In the genomic region with DNA sequence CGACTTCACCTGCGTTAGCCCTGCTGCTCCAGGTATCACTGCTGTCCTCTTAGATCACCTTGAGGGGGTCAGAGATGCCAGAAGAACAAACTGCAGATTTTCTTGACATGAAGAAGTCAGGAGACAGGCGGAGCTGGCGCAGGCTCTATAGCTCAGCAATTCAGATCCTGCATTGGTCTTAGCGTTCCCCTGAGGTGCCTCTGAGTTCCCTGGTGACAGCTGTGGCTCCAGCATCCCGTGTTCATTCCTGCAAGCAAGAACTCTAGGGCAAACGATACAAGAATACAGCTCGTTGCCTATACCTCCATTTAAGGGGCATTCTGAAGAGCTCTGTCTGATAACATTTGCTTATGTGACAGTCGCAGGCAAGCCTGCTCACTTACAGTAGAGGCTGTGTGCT, we compare ENCODE assay signal across 22 mouse cellular contexts. TPM values are rescaled to one million over a fixed set of nuclear protein-coding genes. Genes with fewer than 3 reads are reported as not detected.
DNase-seq lines count a peak whose midpoint lies in the region; ATAC-seq lines count a peak whose summit lies in the region.
"Had no signal": no experiment of that assay in that cellular context is flagged by ENCODE, and none has a peak within 500 bp of the region (broad histone marks: within the 10 kb centered on the region; RNA-seq: fewer than 3 reads in every experiment).

No protein-coding gene starts in this region.

- no peaks in the 10 kb centered on the region for H3K36me3 ChIP-seq in heart, embryonic 10.5 days
- no peaks in the 10 kb centered on the region for H3K36me3 ChIP-seq in heart, embryonic 14.5 days (ENCODE audit: control insufficient read depth, insufficient read depth, low read length)
- no peaks in the 10 kb centered on the region for H3K36me3 ChIP-seq in limb, embryonic 13.5 days
- no peaks in the 10 kb centered on the region for H3K36me3 ChIP-seq in limb, embryonic 10.5 days
- H3K36me3 ChIP-seq: forebrain, embryonic 15.5 days; hindbrain, embryonic 12.5 days had no signal

- DNase-seq in heart, embryonic 10.5 days (ENCODE audit: low spot score) = no peak
- no peak for DNase-seq in heart, postnatal 10 days
- DNase-seq in heart, adult 18-20 months = no peak
- DNase-seq in limb, embryonic 10.5 days (ENCODE audit: low spot score) = no peak
- DNase-seq in adrenal gland, adult (ENCODE audit: inconsistent age in 2 of 2, low spot score in 1 of 2) = no peak
- DNase-seq: adrenal gland, adult 2 months; adrenal gland, postnatal 25 days; cerebellum, adult 2 months; cerebellum, postnatal 10 days; gastrocnemius, postnatal 14 days; heart, postnatal 36 days; kidney, adult 8-10 months had no signal

- H3K9me3 ChIP-seq in heart, embryonic 10.5 days = no peaks in the 10 kb centered on the region
- no peaks in the 10 kb centered on the region for H3K9me3 ChIP-seq in heart, embryonic 14.5 days (ENCODE audit: control insufficient read depth, low read length)
- no peaks in the 10 kb centered on the region for H3K9me3 ChIP-seq in limb, embryonic 13.5 days
- no peaks in the 10 kb centered on the region for H3K9me3 ChIP-seq in limb, embryonic 10.5 days (replicated peaks)
- H3K9me3 ChIP-seq: forebrain, embryonic 15.5 days; hindbrain, embryonic 12.5 days had no signal

- 0 out of 2 replicates have a peak overlapping the region, but pooled peaks have one; percentile 9 for H3K9ac ChIP-seq in heart, embryonic 14.5 days (ENCODE audit: low read length)
- no peak overlapping the region for H3K9ac ChIP-seq in limb, embryonic 13.5 days
- H3K9ac ChIP-seq: forebrain, embryonic 15.5 days; hindbrain, embryonic 12.5 days had no signal

- intact Hi-C loops in heart, postnatal 10 days (cut with DNase I) = no loop called here

- peaks cover 18% of the 10 kb centered on the region for H3K4me1 ChIP-seq in heart, embryonic 10.5 days
- peaks cover 5 to 21% of the 10 kb centered on the region in 2 experiments for H3K4me1 ChIP-seq in heart, embryonic 14.5 days (ENCODE audit: control insufficient read depth in 2 of 2, insufficient read depth in 2 of 2, low read length in 2 of 2)
- peaks cover under 1% of the 10 kb centered on the region; the same call in 1 of the 2 replicates for H3K4me1 ChIP-seq in limb, embryonic 13.5 days
- peaks cover 7% of the 10 kb centered on the region for H3K4me1 ChIP-seq in limb, embryonic 10.5 days
- H3K4me1 ChIP-seq: forebrain, embryonic 15.5 days; hindbrain, embryonic 12.5 days had no signal

- WGBS in heart, embryonic 10.5 days = 68% methylated on average over 9 of the region's 9 CpGs
- 53% methylated on average over 9 of the region's 9 CpGs for WGBS in heart, embryonic 14.5 days
- 87% methylated on average over 9 of the region's 9 CpGs for WGBS in limb, embryonic 13.5 days
- 93% methylated on average over 9 of the region's 9 CpGs for WGBS in limb, embryonic 10.5 days

- no peaks in the 10 kb centered on the region for H3K27me3 ChIP-seq in heart, embryonic 10.5 days (ENCODE audit: insufficient read depth, poor library complexity, severe bottlenecking)
- H3K27me3 ChIP-seq in heart, embryonic 14.5 days (ENCODE audit: control insufficient read depth, insufficient read depth, low read length) = no peaks in the 10 kb centered on the region
- no peaks in the 10 kb centered on the region for H3K27me3 ChIP-seq in limb, embryonic 13.5 days
- H3K27me3 ChIP-seq in limb, embryonic 10.5 days (ENCODE audit: low read depth, poor library complexity, severe bottlenecking) = no peaks in the 10 kb centered on the region
- H3K27me3 ChIP-seq: CH12.LX; forebrain, embryonic 15.5 days; hindbrain, embryonic 12.5 days; Patski had no signal

- no peak overlapping the region for H3K4me3 ChIP-seq in heart, embryonic 10.5 days
- no peak overlapping the region for H3K4me3 ChIP-seq in heart, embryonic 14.5 days (ENCODE audit: control insufficient read depth in 1 of 2, insufficient read depth in 1 of 2, low read depth in 1 of 2, low read length in 2 of 2)
- H3K4me3 ChIP-seq in limb, embryonic 13.5 days = no peak overlapping the region
- H3K4me3 ChIP-seq in limb, embryonic 10.5 days = no peak overlapping the region
- H3K4me3 ChIP-seq: forebrain, embryonic 15.5 days; hindbrain, embryonic 12.5 days had no signal

- no peak overlapping the region for H3K4me2 ChIP-seq in heart, embryonic 14.5 days (ENCODE audit: low read length)
- no peak overlapping the region for H3K4me2 ChIP-seq in limb, embryonic 13.5 days (replicated peaks)
- H3K4me2 ChIP-seq: forebrain, embryonic 15.5 days; hindbrain, embryonic 12.5 days had no signal

- H3K27ac ChIP-seq in heart, embryonic 10.5 days = peak overlapping the region; percentile 64; the same call in 1 of the 2 replicates
- peak overlapping the region; percentile 28 to 47; a peak in 2 of 4 replicates for H3K27ac ChIP-seq in heart, embryonic 14.5 days (replicated peaks in 1 of 2; ENCODE audit: control insufficient read depth in 1 of 2, insufficient read depth in 1 of 2, low read depth in 2 of 2, low read length in 2 of 2)
- H3K27ac ChIP-seq in limb, embryonic 13.5 days = no peak overlapping the region
- no peak overlapping the region for H3K27ac ChIP-seq in limb, embryonic 10.5 days
- H3K27ac ChIP-seq: forebrain, embryonic 15.5 days; hindbrain, embryonic 12.5 days had no signal

- ATAC-seq in heart, embryonic 14.5 days (ENCODE audit: insufficient number of reproducible peaks, insufficient read depth, low FRiP score, low read depth) = no peak
- ATAC-seq in limb, embryonic 13.5 days (ENCODE audit: low FRiP score, low read depth) = 0 out of 2 replicates have a peak, but pooled peaks have one; percentile 48
- ATAC-seq: activated CD4-positive, CD25-positive, alpha-beta regulatory T cell, adult 4 months; forebrain, embryonic 15.5 days; hindbrain, embryonic 16.5 days; inflammation-experienced regulatory T-cells, adult 6 months; intestine, postnatal 0 days; Patski had no signal

RNA-seq across cellular contexts. Expression of gene Atp1b1, which starts 29.5 kb away (rescaled TPM):
- 181 and 298 TPM in 2 replicates for polyA plus RNA-seq in heart, embryonic 10.5 days (2016; fragmentation: Nextera tagmentation; extraction: Ambion mirVana)
- total RNA-seq in heart, postnatal 10 days (2021) = 100 to 1,000 TPM; 429 to 462 TPM
- 303 and 312 TPM in 2 replicates for polyA plus RNA-seq in heart, embryonic 14.5 days (2014; fragmentation: Nextera tagmentation; extraction: Ambion mirVana)
- total RNA-seq in heart, adult 18-20 months (2021) = 100 to 1,000 TPM; 312 to 314 TPM
- 7.8 and 8.2 TPM in 2 replicates for polyA plus RNA-seq in limb, embryonic 13.5 days (2015; fragmentation: Nextera tagmentation; extraction: Ambion mirVana)
- 1.7 and 2.6 TPM in 2 replicates for polyA plus RNA-seq in limb, embryonic 10.5 days (2016; fragmentation: Nextera tagmentation; extraction: Ambion mirVana)

Comparison
In these comparisons a context has a peak if more than half of its experiments do, and no peak if none do; other contexts are left out.
1. H3K27ac ChIP-seq: peak in heart, embryonic 10.5 days (single experiment) and heart, embryonic 14.5 days (2 of 2); none in limb, embryonic 13.5 days (single experiment) and limb, embryonic 10.5 days (single experiment).
2. RNA of gene Atp1b1, which starts 29.5 kb away (polyA plus RNA-seq): 303 to 312 TPM in heart, embryonic 14.5 days and 181 to 298 TPM in heart, embryonic 10.5 days; 7.8 to 8.2 TPM in limb, embryonic 13.5 days and 1.7 to 2.6 TPM in limb, embryonic 10.5 days; every median in the first group is over 10 times any median in the second.